9 mouse cellular contexts compared by ENCODE assay signal in the genomic region with DNA sequence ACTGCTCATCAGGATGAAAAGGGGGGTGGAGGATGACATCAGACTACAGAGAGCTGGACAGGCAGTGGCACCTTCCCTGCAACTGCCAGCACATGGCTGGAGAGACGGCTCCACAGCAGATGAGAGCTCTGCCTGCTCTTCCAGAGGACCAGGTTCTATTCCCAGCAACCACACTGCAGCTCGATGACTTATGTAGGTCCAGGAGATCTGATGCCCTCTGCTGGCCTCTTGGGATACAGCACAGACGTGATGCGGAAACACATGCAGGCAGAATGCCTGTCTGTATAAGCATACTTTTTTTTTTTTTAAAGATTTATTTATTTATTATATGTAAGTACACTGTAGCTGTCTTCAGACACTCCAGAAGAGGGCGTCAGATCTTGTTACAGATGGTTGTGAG. TPM values are rescaled to one million over a fixed set of nuclear protein-coding genes. Genes with fewer than 3 reads are reported as not detected.
DNase-seq lines count a peak whose midpoint lies in the region; ATAC-seq and TF ChIP-seq lines count a peak whose summit lies in the region.
"Had no signal": no experiment of that assay in that cellular context is flagged by ENCODE, and none has a peak within 500 bp of the region (broad histone marks: within the 10 kb centered on the region; RNA-seq: fewer than 3 reads in every experiment).

No protein-coding gene starts in this region.

- 0 out of 2 replicates have a peak, but pooled peaks have one; percentile 11 for ATAC-seq in kidney, embryonic 16.5 days (ENCODE audit: low FRiP score, low TSS enrichment)

- H3K27me3 ChIP-seq in kidney, embryonic 16.5 days (ENCODE audit: insufficient read depth, low read length), result no peaks in the 10 kb centered on the region

- WGBS in kidney, embryonic 16.5 days, result 64% methylated on average over 4 of the region's 5 CpGs

- H3K4me3 ChIP-seq in kidney, embryonic 16.5 days (ENCODE audit: low read length), result no peak overlapping the region
- no peak overlapping the region for H3K4me3 ChIP-seq in ES-E14 (ENCODE audit: insufficient read depth in 1 of 2, low read depth in 1 of 2, low read length in 2 of 2, poor library complexity in 1 of 2, severe bottlenecking in 1 of 2)

- no peak overlapping the region for H3K9ac ChIP-seq in kidney, embryonic 16.5 days (replicated peaks; ENCODE audit: low read length)
- 0 out of 2 replicates have a peak overlapping the region, but pooled peaks have one; percentile 0 for H3K9ac ChIP-seq in ES-E14 (ENCODE audit: insufficient read depth, low read depth, low read length, poor library complexity, severe bottlenecking)

- H3K27ac ChIP-seq in kidney, embryonic 16.5 days (ENCODE audit: low read length), result no peak overlapping the region
- peak overlapping the region; percentile 0; the same call in 1 of the 2 replicates for H3K27ac ChIP-seq in ES-E14 (ENCODE audit: insufficient read depth, low read depth, low read length, poor library complexity, severe bottlenecking)
- H3K27ac ChIP-seq: macrophage had no signal

- H3K36me3 ChIP-seq in kidney, embryonic 16.5 days (ENCODE audit: insufficient read depth, low read length), result peaks cover 8% of the 10 kb centered on the region; the same call in 1 of the 2 replicates
- no peaks in the 10 kb centered on the region; the same call in 1 of the 2 replicates for H3K36me3 ChIP-seq in ES-E14 (ENCODE audit: control insufficient read depth, insufficient read depth, low read length, poor library complexity, severe bottlenecking)

- intact Hi-C loops in heart, postnatal 25 days (cut with DNase I), result no loop called here

- DNase-seq in kidney, adult 9 months, result no peak
- DNase-seq in ES-E14 (ENCODE audit: low read depth, low spot score), result no peak
- peak; percentile 68 for DNase-seq in embryo, embryonic 10 days (ENCODE audit: low spot score)
- peak; percentile 48 for DNase-seq in mesoderm, embryonic 11.5 days (ENCODE audit: low read depth, low spot score)
- no peak for DNase-seq in heart, postnatal 25 days (ENCODE audit: low spot score)
- no peak for DNase-seq in ovary, postnatal 36 days (ENCODE audit: low spot score)
- DNase-seq in yolk sac, embryonic 10.5 days (ENCODE audit: low spot score), result no peak

- H3K4me2 ChIP-seq in kidney, embryonic 16.5 days (replicated peaks; ENCODE audit: low read depth, low read length), result no peak overlapping the region

- no peaks in the 10 kb centered on the region for H3K9me3 ChIP-seq in kidney, embryonic 16.5 days (ENCODE audit: low read length)
- no peaks in the 10 kb centered on the region for H3K9me3 ChIP-seq in ES-E14 (ENCODE audit: control insufficient read depth, insufficient read depth, low read depth, low read length)

- H3K4me1 ChIP-seq in kidney, embryonic 16.5 days (ENCODE audit: insufficient read depth, low read length), result peaks cover 3% of the 10 kb centered on the region
- H3K4me1 ChIP-seq in ES-E14 (ENCODE audit: control insufficient read depth in 2 of 2, insufficient read depth in 2 of 2, low read length in 2 of 2, poor library complexity in 1 of 2), result peaks cover 2 to 19% of the 10 kb centered on the region in 2 experiments; a peak in 2 of 4 replicates

- in situ Hi-C loops in ES-E14 (cut with MboI; ENCODE audit: low sequenced_read_pairs in 2 of 2, unreplicated experiment in 2 of 2), result no loop called here

TF ChIP-seq in ES-E14, 5 proteins besides CTCF, POLR2A, EP300 and RAD21:
- TF ChIP-seq ZNF384 (IDR thresholded peaks at IDR 0.05; ENCODE audit: low read depth, low read length) (no peak), HCFC1 (IDR thresholded peaks at IDR 0.05; ENCODE audit: borderline replicate concordance, insufficient read depth, low read length) (no peak), ZC3H11A (IDR thresholded peaks at IDR 0.05; ENCODE audit: borderline replicate concordance, low read depth, low read length) (no peak), MAFK (IDR thresholded peaks at IDR 0.05; ENCODE audit: insufficient read depth, low read depth, low read length) (no peak), CHD2 (IDR thresholded peaks at IDR 0.05; ENCODE audit: low read depth, low read length) (no peak)

RNA-seq across cellular contexts. Expression of a gene that starts 6.8 kb away (rescaled TPM):
- 15.1 and 16.2 TPM in 2 replicates for polyA plus RNA-seq in kidney, embryonic 16.5 days (2015; fragmentation: Nextera tagmentation; extraction: Ambion mirVana)
- 18.5 and 22.4 TPM in 2 replicates for total RNA-seq in ES-E14 (2012; rRNA removed)
- total RNA-seq in heart, postnatal 25 days (2021), result 1 to 10 TPM; 8.6 to 9.2 TPM

RNA-seq across cellular contexts. Expression of a gene that starts 22.3 kb away (rescaled TPM):
- polyA plus RNA-seq in kidney, embryonic 16.5 days (2015; fragmentation: Nextera tagmentation; extraction: Ambion mirVana), result 2.5 and 3.2 TPM in 2 replicates
- 5.8 and 7.0 TPM in 2 replicates for total RNA-seq in ES-E14 (2012; rRNA removed)
- under 1 TPM; 0.55 to 0.61 TPM for total RNA-seq in heart, postnatal 25 days (2021)

RNA-seq across cellular contexts. Expression of a gene that starts 39.2 kb away (rescaled TPM):
- polyA plus RNA-seq in kidney, embryonic 16.5 days (2015; fragmentation: Nextera tagmentation; extraction: Ambion mirVana), result 74.9 and 79.7 TPM in 2 replicates
- 30.4 and 39.5 TPM in 2 replicates for total RNA-seq in ES-E14 (2012; rRNA removed)
- total RNA-seq in heart, postnatal 25 days (2021), result 10 to 100 TPM; 27.5 to 34.6 TPM

RNA-seq across cellular contexts. Expression of a gene that starts 42.3 kb away (rescaled TPM):
- polyA plus RNA-seq in kidney, embryonic 16.5 days (2015; fragmentation: Nextera tagmentation; extraction: Ambion mirVana), result 0.85 and 0.94 TPM in 2 replicates
- total RNA-seq in ES-E14 (2012; rRNA removed), result 1.7 and 2.0 TPM in 2 replicates
- total RNA-seq in heart, postnatal 25 days (2021), result under 1 TPM; 0.65 to 0.81 TPM
- polyA plus RNA-seq: macrophage had no signal

Comparison
In these comparisons a context has a peak if more than half of its experiments do, and no peak if none do; other contexts are left out.
1. DNase-seq: peak in embryo, embryonic 10 days (single experiment) and mesoderm, embryonic 11.5 days (single experiment); none in kidney, adult 9 months (single experiment), ES-E14 (single experiment), heart, postnatal 25 days (single experiment), ovary, postnatal 36 days (single experiment) and yolk sac, embryonic 10.5 days (single experiment).